Mouse (Mus musculus) heart, adult 9 months (tissue): ENCODE measurements around the gene Gnb2.
A peak's percentile ranks its signal among the peaks of the same experiment; 100 is the strongest.

ENCODE experiments used
- DNase-seq, 2 experiments: peaks; one replicate each; pipeline ENCODE4 v3.0.0; 2022; ENCODE audit warnings: low spot score in 2 of 2

Gnb2 gene

GRCm38 (mm10) chr5:137519691-137520550 lies 13.4 kb downstream of the Gnb2 start:
- no peak for DNase-seq

GRCm38 (mm10) chr5:137518436-137518835 lies 14.9 kb downstream of the Gnb2 start, which contains the start of gene Gigyf1:
Gigyf1 (plus strand) TSS chr5:137518548.
- DNase-seq: no peak

- no peak for DNase-seq
Measured at GRCm38 (mm10) chr5:137514811-137515210, 18.5 kb downstream of the Gnb2 start.

- DNase-seq: no peak
Measured at GRCm38 (mm10) chr5:137513951-137514721, 19.2 kb downstream of the Gnb2 start.

- no peak for DNase-seq
Measured at GRCm38 (mm10) chr5:137512847-137513794, 20.2 kb downstream of the Gnb2 start.

GRCm38 (mm10) chr5:137511706-137512105 lies 21.6 kb downstream of the Gnb2 start:
- no peak for DNase-seq

- DNase-seq: no peak
Measured at GRCm38 (mm10) chr5:137510573-137511390, 22.5 kb downstream of the Gnb2 start.

- peak; percentile 87 to 88 for DNase-seq
Measured at GRCm38 (mm10) chr5:137510014-137510501, 23.3 kb downstream of the Gnb2 start.

GRCm38 (mm10) chr5:137504041-137504440 lies 29.3 kb downstream of the Gnb2 start:
- no peak for DNase-seq

GRCm38 (mm10) chr5:137502667-137503110 lies 30.6 kb downstream of the Gnb2 start:
- DNase-seq: no peak

GRCm38 (mm10) chr5:137501709-137502666 lies 31.3 kb downstream of the Gnb2 start, which contains the start of gene Pop7:
Pop7 (minus strand) TSS chr5:137502518.
- peak; percentile 99 to 100 for DNase-seq

- no peak for DNase-seq
Measured at GRCm38 (mm10) chr5:137500186-137500585, 33.1 kb downstream of the Gnb2 start.

- peak; percentile 50 to 51 for DNase-seq
Measured at GRCm38 (mm10) chr5:137493831-137494230, 39.5 kb downstream of the Gnb2 start.

- peak; percentile 58 to 66 for DNase-seq
Measured at GRCm38 (mm10) chr5:137491559-137491958, 41.8 kb downstream of the Gnb2 start.

- DNase-seq: no peak
Measured at GRCm38 (mm10) chr5:137487616-137488015, 45.7 kb downstream of the Gnb2 start.

GRCm38 (mm10) chr5:137485851-137486155 lies 47.5 kb downstream of the Gnb2 start:
- no peak for DNase-seq

- no peak for DNase-seq
Measured at GRCm38 (mm10) chr5:137485071-137485850, 48.0 kb downstream of the Gnb2 start.

GRCm38 (mm10) chr5:137481897-137482296 lies 51.4 kb downstream of the Gnb2 start:
- DNase-seq: no peak

GRCm38 (mm10) chr5:137481138-137481537 lies 52.2 kb downstream of the Gnb2 start:
- peak; percentile 63 to 82 for DNase-seq
